Mouse (Mus musculus) lung, adult 2 months (tissue): Measurements from ENCODE around the gene Klhl12.

Source experiments
- CTCF ChIP-seq: fragments of 200-500 bp; IDR thresholded peaks from 2 replicates; pipeline ENCODE4 v1.5.1; 2011; ENCODE audit warnings: mild to moderate bottlenecking, low read length, control low read depth; ENCODE audit not compliant: insufficient read depth
- POLR2A ChIP-seq: fragments of 200-500 bp; IDR thresholded peaks from 2 replicates; pipeline ENCODE4 v1.6.1; 2011; ENCODE audit warnings: low read depth, mild to moderate bottlenecking, control low read depth, low read length, borderline replicate concordance; ENCODE audit errors: extremely low read depth

DNA sequence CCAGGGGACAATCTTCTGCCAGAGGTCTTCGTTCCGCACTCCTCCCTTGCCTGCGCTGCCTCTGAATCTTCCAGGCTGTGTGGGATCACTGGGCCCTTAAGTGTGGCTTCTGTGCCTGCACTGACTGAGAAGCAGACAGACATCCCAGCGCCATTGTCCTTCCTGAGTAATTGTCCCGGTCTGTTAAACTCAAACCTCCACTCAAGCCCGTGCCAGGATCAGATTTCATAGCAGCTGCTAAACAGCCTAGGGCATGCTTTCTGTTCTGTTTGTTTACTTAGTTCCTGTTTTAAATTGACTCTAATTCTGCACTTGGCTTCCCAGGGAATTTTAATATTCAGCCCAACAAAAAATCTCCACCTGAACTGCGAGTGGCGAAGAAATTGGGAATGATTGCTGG lies 47.3 kb upstream of the Klhl12 start:
- no peak for TF ChIP-seq CTCF
- TF ChIP-seq POLR2A, result no peak
